Mouse (Mus musculus) heart, adult 8-10 months (tissue): ENCODE data around the gene Gm9044. TPM values are rescaled to one million over a fixed set of nuclear protein-coding genes. Genes with fewer than 3 reads are reported as not detected.
A peak's percentile ranks its signal among the peaks of the same experiment; 100 is the strongest.
"Not testable (repeated sequence)": the region's sequence is repeated elsewhere in the genome, so short reads cannot be mapped to it uniquely, and the experiment has no call there.

Experiments
- DNase-seq: peaks from one replicate; pipeline ENCODE4 v3.0.0; 2022; ENCODE audit warnings: low spot score
- total RNA-seq, 4 experiments: library from RNA; stranded (reverse); gene quantifications; 2 replicates each; pipeline ENCODE4 v1.2.4; 2022

Gm9044 gene
- not detected for total RNA-seq

GRCm38 (mm10) chr10:118332308-118332707, at the start of gene Gm9044:
TSS of gene Gm9044 (minus strand) at chr10:118332408.
- not testable (repeated sequence) for DNase-seq

- peak; percentile 58 for DNase-seq
These were observed 38.2 kb upstream of the Gm9044 start for GRCm38 (mm10) chr10:118370443-118370842.

DNA sequence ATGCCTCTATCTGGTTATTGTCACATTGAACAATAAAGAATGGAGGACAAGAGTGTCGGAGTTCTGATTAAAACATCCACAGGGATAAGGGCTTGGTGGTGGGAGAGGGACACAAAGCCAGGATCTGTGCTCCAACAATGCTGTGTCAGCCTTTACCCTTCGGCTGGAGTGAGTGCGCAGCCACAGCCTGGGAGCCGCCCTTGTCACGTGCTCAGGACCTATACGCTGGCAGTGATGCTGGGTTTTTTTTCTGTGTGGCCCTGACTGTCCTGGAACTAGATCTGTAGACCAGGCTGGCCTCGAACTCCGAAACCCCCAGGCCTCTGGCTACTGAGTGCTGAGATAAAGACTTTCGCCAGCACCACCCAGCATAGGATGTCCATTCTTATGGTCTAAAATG, 37.3 kb upstream of the Gm9044 start:
- no peak for DNase-seq

DNA sequence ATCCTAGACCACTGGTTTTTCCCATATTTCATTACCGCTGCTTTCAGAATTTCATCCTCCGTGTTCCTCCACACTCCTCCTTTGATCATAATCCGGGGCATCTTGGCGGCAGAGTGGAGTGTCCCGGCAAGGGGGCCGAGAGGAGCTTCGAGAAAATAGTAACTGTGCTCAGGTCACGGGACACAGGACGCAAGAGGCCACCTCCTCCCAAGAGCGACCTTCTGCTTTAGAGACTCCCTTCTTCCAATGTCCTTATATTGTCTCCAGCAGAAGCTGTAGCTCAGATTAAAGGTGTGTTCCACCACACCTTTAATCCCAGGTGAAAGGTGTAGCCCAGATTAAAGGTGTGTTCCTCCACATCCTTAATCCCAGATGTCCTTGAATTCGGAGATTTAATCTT, 21.8 kb upstream of the Gm9044 start, which contains the start of gene Gm9049:
Gene Gm9049, minus strand, starts transcription at position 101 of the 400 bp plus-strand sequence.
- not testable (repeated sequence) for DNase-seq

- DNase-seq, result not testable (repeated sequence)
These were observed 16.4 kb upstream of the Gm9044 start, which contains the start of gene Gm9048 for GRCm38 (mm10) chr10:118348579-118348978. TSS of gene Gm9048 (minus strand) at chr10:118348679.

GRCm38 (mm10) chr10:118343155-118343554, 10.9 kb upstream of the Gm9044 start, which contains the start of gene Gm9046:
TSS of gene Gm9046 (minus strand) at chr10:118343255.
- not testable (repeated sequence) for DNase-seq

- not testable (repeated sequence) for DNase-seq
These were observed 5.5 kb upstream of the Gm9044 start, which contains the start of gene Gm9045 for GRCm38 (mm10) chr10:118337731-118338130. TSS of gene Gm9045 (minus strand) at chr10:118337831.

DNA sequence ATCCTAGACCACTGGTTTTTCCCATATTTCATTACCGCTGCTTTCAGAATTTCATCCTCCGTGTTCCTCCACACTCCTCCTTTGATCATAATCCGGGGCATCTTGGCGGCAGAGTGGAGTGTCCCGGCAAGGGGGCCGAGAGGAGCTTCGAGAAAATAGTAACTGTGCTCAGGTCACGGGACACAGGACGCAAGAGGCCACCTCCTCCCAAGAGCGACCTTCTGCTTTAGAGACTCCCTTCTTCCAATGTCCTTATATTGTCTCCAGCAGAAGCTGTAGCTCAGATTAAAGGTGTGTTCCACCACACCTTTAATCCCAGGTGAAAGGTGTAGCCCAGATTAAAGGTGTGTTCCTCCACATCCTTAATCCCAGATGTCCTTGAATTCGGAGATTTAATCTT, 5.3 kb downstream of the Gm9044 start, which contains the start of gene Gm9040:
Gene Gm9040, minus strand, starts transcription at position 101 of the 400 bp plus-strand sequence.
- not testable (repeated sequence) for DNase-seq

DNA sequence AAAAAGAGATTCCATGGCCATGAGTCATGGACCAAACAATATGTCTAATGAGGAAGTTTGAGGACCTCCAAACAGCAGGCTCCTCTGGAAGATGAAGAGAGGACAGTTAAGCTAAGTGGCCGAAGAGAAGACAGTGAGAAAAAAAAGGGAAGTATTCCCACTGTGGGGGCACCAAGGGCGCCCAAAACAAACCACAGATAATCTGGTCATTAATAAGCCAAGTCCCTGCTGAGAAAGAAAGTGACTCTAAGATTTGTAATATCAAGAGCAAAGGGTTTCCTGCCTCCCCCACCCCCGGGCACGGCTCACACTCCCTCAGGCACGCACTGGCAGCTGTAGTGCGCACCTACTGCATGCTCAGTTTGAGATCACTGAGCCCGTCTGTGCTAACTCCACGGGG, 13.2 kb downstream of the Gm9044 start:
- DNase-seq, result no peak

DNA sequence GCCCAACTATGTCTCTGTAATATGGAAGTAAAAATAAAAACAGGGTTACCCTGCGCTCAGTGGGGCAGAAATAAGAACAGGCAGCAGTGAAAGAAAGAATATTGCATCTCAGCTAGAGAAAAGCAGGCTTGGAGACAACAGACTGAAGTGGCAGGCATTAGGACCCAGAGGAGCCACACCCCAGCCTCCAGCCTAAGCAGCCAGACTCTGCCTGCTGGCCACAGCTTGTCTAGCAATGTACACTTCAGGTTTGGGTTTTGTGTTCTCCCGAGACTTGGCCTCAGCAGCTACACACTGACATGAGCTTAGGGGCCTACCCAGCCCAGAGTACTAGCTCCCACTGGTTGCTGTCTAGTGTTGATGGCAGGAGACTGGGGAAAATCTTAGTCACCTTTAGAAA, 30.1 kb downstream of the Gm9044 start:
- not testable (repeated sequence) for DNase-seq

DNA sequence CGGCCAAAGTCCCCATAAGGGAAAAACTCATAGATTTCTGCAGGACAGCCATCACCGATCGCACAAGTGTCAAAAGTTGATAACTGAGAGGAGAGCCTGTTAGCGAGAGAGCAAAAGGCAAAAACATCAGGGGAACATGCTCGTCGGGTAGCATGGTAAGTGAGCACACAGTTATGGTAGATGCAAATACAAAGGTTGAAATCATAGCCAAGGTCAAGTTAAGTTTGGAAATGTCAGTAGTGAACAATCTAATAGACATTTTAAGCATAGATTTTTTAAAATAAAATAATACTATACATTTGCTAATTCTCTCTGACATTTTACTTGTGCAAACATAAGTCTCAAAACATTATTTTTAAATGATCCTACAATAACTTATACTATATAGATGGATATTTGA, 37.3 kb downstream of the Gm9044 start, which contains the start of gene Iltifb:
Gene Iltifb, minus strand, starts transcription at position 101 of the 400 bp plus-strand sequence.
- DNase-seq, result no peak

- not testable (repeated sequence) for DNase-seq
These were observed 49.2 kb downstream of the Gm9044 start for GRCm38 (mm10) chr10:118283016-118283415.

GRCm38 (mm10) chr10:118282565-118282964, 49.6 kb downstream of the Gm9044 start:
- DNase-seq, result not testable (repeated sequence)

Other genes starting within 250 kb of the Gm9044 start
- gene Mdm1, start 190.6 kb downstream of the Gm9044 start, total RNA-seq, result 1 to 10 TPM; 3.7 to 6.2 (median 5.1) TPM
- not detected for gene Il22, start 127.5 kb downstream of the Gm9044 start, total RNA-seq
- gene Gm32717, start 91.6 kb downstream of the Gm9044 start, total RNA-seq, result under 1 TPM; 0.37 to 0.50 (median 0.43) TPM
- gene Gm32802, start 73.7 kb downstream of the Gm9044 start, total RNA-seq, result under 1 TPM; 0.37 to 0.50 (median 0.43) TPM
- not detected for gene Iltifb, start 37.4 kb downstream of the Gm9044 start, total RNA-seq
- gene Gm9040, start 5.4 kb downstream of the Gm9044 start, total RNA-seq, result not detected
- not detected for gene Gm9045, start 5.4 kb upstream of the Gm9044 start, total RNA-seq
- gene Gm9046, start 10.8 kb upstream of the Gm9044 start, total RNA-seq, result not detected
- not detected for gene Gm9048, start 16.3 kb upstream of the Gm9044 start, total RNA-seq
- gene Gm9049, start 21.7 kb upstream of the Gm9044 start, total RNA-seq, result not detected
- not detected for gene Ifng, start 108.6 kb upstream of the Gm9044 start, total RNA-seq